In genomic region chr4:120825100-120825553, GRCm38 (mm10) we compare ENCODE assay signal across 7 mouse cellular contexts. TPM values are rescaled to one million over a fixed set of nuclear protein-coding genes. Genes with fewer than 3 reads are reported as not detected.
DNase-seq lines count a peak whose midpoint lies in the region; ATAC-seq and TF ChIP-seq lines count a peak whose summit lies in the region.

No protein-coding gene starts in this region.

- peak overlapping the region; percentile 99 for H3K27ac ChIP-seq in embryonic facial prominence, embryonic 11.5 days (replicated peaks; ENCODE audit: low read depth, low read length)
- H3K27ac ChIP-seq in limb, embryonic 11.5 days (replicated peaks; ENCODE audit: low read depth, low read length) = peak overlapping the region; percentile 99
- H3K27ac ChIP-seq in midbrain, embryonic 13.5 days = peak overlapping the region; percentile 100
- H3K27ac ChIP-seq in small intestine, adult 2 months (ENCODE audit: insufficient read depth, low read depth, low read length) = peak overlapping the region; percentile 99

- TF ChIP-seq POLR2A in small intestine, adult 2 months (IDR thresholded peaks at IDR 0.05; ENCODE audit: low read depth, low read length) = peak; percentile 84; the same call in 1 of the 2 replicates

- H3K4me3 ChIP-seq in embryonic facial prominence, embryonic 11.5 days (ENCODE audit: low read depth, low read length) = peak overlapping the region; percentile 78
- H3K4me3 ChIP-seq in limb, embryonic 11.5 days (ENCODE audit: low read depth, low read length) = peak overlapping the region; percentile 72
- peak overlapping the region; percentile 72 for H3K4me3 ChIP-seq in midbrain, embryonic 13.5 days (replicated peaks)
- H3K4me3 ChIP-seq in small intestine, adult 2 months (ENCODE audit: low read depth, low read length) = peak overlapping the region; percentile 83

- no peaks in the 10 kb centered on the region for H3K36me3 ChIP-seq in embryonic facial prominence, embryonic 11.5 days (replicated peaks; ENCODE audit: control insufficient read depth, insufficient read depth, low read depth, low read length)
- no peaks in the 10 kb centered on the region; the same call in 1 of the 2 replicates for H3K36me3 ChIP-seq in limb, embryonic 11.5 days (ENCODE audit: control insufficient read depth, insufficient read depth, low read length)
- no peaks in the 10 kb centered on the region for H3K36me3 ChIP-seq in midbrain, embryonic 13.5 days
- H3K36me3 ChIP-seq in small intestine, adult 2 months (ENCODE audit: control insufficient read depth, insufficient read depth, low read length) = no peaks in the 10 kb centered on the region

- TF ChIP-seq CTCF in small intestine, adult 2 months (IDR thresholded peaks at IDR 0.05; ENCODE audit: extremely low read depth, insufficient read length, insufficient replicate concordance, low read depth, low read length) = no peak

- no peaks in the 10 kb centered on the region; the same call in 1 of the 2 replicates for H3K4me1 ChIP-seq in embryonic facial prominence, embryonic 11.5 days (ENCODE audit: control insufficient read depth, insufficient read depth, low read length)
- H3K4me1 ChIP-seq in limb, embryonic 11.5 days (ENCODE audit: control insufficient read depth, insufficient read depth, low read length) = peaks cover 6% of the 10 kb centered on the region
- peaks cover 22% of the 10 kb centered on the region for H3K4me1 ChIP-seq in midbrain, embryonic 13.5 days (replicated peaks)
- peaks cover 5% of the 10 kb centered on the region; the same call in 1 of the 2 replicates for H3K4me1 ChIP-seq in small intestine, adult 2 months (ENCODE audit: control insufficient read depth, insufficient read depth, insufficient read length, low read length)

- peak overlapping the region; percentile 100 for H3K9ac ChIP-seq in embryonic facial prominence, embryonic 11.5 days (replicated peaks; ENCODE audit: low read length)
- H3K9ac ChIP-seq in limb, embryonic 11.5 days (ENCODE audit: low read length) = peak overlapping the region; percentile 100
- peak overlapping the region; percentile 99 for H3K9ac ChIP-seq in midbrain, embryonic 13.5 days (replicated peaks)

- peak; percentile 98 for DNase-seq in adrenal gland, postnatal 25 days
- DNase-seq in embryonic facial prominence, embryonic 11.5 days (ENCODE audit: low spot score) = peak; percentile 95
- DNase-seq in heart, adult 11 months = peak; percentile 100
- DNase-seq in kidney, adult 18-20 months = peak; percentile 95
- peak; percentile 95 for DNase-seq in limb, embryonic 11.5 days (ENCODE audit: low spot score)

- peak overlapping the region; percentile 68 for H3K4me2 ChIP-seq in embryonic facial prominence, embryonic 11.5 days (ENCODE audit: low read depth, low read length)
- peak overlapping the region; percentile 81 for H3K4me2 ChIP-seq in limb, embryonic 11.5 days (ENCODE audit: low read depth, severe bottlenecking)
- H3K4me2 ChIP-seq in midbrain, embryonic 13.5 days (replicated peaks) = peak overlapping the region; percentile 64

- no peaks in the 10 kb centered on the region for H3K9me3 ChIP-seq in embryonic facial prominence, embryonic 11.5 days (replicated peaks; ENCODE audit: control insufficient read depth, low read length)
- no peaks in the 10 kb centered on the region for H3K9me3 ChIP-seq in limb, embryonic 11.5 days (ENCODE audit: control insufficient read depth, low read length)
- H3K9me3 ChIP-seq in midbrain, embryonic 13.5 days = no peaks in the 10 kb centered on the region

- peak; percentile 93 for ATAC-seq in embryonic facial prominence, embryonic 11.5 days (replicated peaks; ENCODE audit: insufficient number of reproducible peaks, low FRiP score, low TSS enrichment, low read depth)
- peak; percentile 95 for ATAC-seq in limb, embryonic 11.5 days (ENCODE audit: insufficient number of reproducible peaks, low FRiP score, low TSS enrichment, low read depth)
- ATAC-seq in midbrain, embryonic 13.5 days = peak; percentile 96

- no peaks in the 10 kb centered on the region for H3K27me3 ChIP-seq in embryonic facial prominence, embryonic 11.5 days (ENCODE audit: control insufficient read depth, insufficient read depth, low read length)
- H3K27me3 ChIP-seq in limb, embryonic 11.5 days (ENCODE audit: control insufficient read depth, insufficient read depth, low read length) = no peaks in the 10 kb centered on the region
- no peaks in the 10 kb centered on the region for H3K27me3 ChIP-seq in midbrain, embryonic 13.5 days
- H3K27me3 ChIP-seq in small intestine, adult 2 months (ENCODE audit: control insufficient read depth, insufficient read depth, low read length) = no peaks in the 10 kb centered on the region

- WGBS in embryonic facial prominence, embryonic 11.5 days = under 1% methylated on average over 53 of the region's 53 CpGs
- under 1% methylated on average over 47 of the region's 53 CpGs for WGBS in limb, embryonic 11.5 days
- under 1% methylated on average over 47 of the region's 53 CpGs for WGBS in midbrain, embryonic 13.5 days
- under 1% methylated on average over 52 of the region's 53 CpGs for WGBS in small intestine, adult 2 months

RNA-seq across cellular contexts. Expression of gene Nfyc, which starts 6.2 kb away (rescaled TPM):
- total RNA-seq in adrenal gland, postnatal 25 days (2021) = 62.8 and 68.9 TPM in 2 replicates
- polyA plus RNA-seq in embryonic facial prominence, embryonic 11.5 days (2014; fragmentation: Nextera tagmentation; extraction: Ambion mirVana) = 137 and 139 TPM in 2 replicates
- 130 and 133 TPM in 2 replicates for polyA plus RNA-seq in limb, embryonic 11.5 days (2014; fragmentation: Nextera tagmentation; extraction: Ambion mirVana)
- polyA plus RNA-seq in midbrain, embryonic 13.5 days (2015; fragmentation: Nextera tagmentation; extraction: Ambion mirVana) = 87.1 and 88.8 TPM in 2 replicates
- 103 and 247 TPM in 2 replicates for polyA plus RNA-seq in small intestine, adult 2 months (2012; rRNA removed)

RNA-seq across cellular contexts. Expression of gene Rims3, which starts 29.5 kb away (rescaled TPM):
- 6.4 and 11.1 TPM in 2 replicates for total RNA-seq in adrenal gland, postnatal 25 days (2021)
- 1.8 and 2.4 TPM in 2 replicates for polyA plus RNA-seq in embryonic facial prominence, embryonic 11.5 days (2014; fragmentation: Nextera tagmentation; extraction: Ambion mirVana)
- 0.34 and 0.51 TPM in 2 replicates for polyA plus RNA-seq in limb, embryonic 11.5 days (2014; fragmentation: Nextera tagmentation; extraction: Ambion mirVana)
- 9.8 and 11.0 TPM in 2 replicates for polyA plus RNA-seq in midbrain, embryonic 13.5 days (2015; fragmentation: Nextera tagmentation; extraction: Ambion mirVana)
- 0.30 and 0.51 TPM in 2 replicates for polyA plus RNA-seq in small intestine, adult 2 months (2012; rRNA removed)

Comparison
In these comparisons a context has a peak if more than half of its experiments do, and no peak if none do; other contexts are left out.
1. Peak in every context shown above with its lines: DNase-seq, ATAC-seq, H3K4me3 ChIP-seq and H3K27ac ChIP-seq.